Mouse (Mus musculus) bone marrow macrophage, adult 2 months (primary cell): ENCODE measurements around the gene Olfr569.

Experiments used
- CTCF ChIP-seq: IDR thresholded peaks from 2 replicates; pipeline ENCODE4 v1.5.1; 2012; ENCODE audit warnings: low read depth, mild to moderate bottlenecking, low read length, moderate library complexity
- POLR2A ChIP-seq: IDR thresholded peaks from 2 replicates; pipeline ENCODE4 v1.6.1; 2012; ENCODE audit warnings: mild to moderate bottlenecking, low read depth, low read length, borderline replicate concordance

- TF ChIP-seq CTCF (no peak), POLR2A (no peak)
Observed at GRCm38 (mm10) chr7:102916405-102916804, 25.7 kb upstream of the Olfr569 start.
